Mouse (Mus musculus) adrenal gland, adult 18-20 months (tissue): Measurements from ENCODE around the gene Adgrg2. TPM values are rescaled to one million over a fixed set of nuclear protein-coding genes. Genes with fewer than 3 reads are reported as not detected.

Experiments
- DNase-seq, 2 experiments: peaks; one replicate each; pipeline ENCODE4 v3.0.0; 2021 to 2022; ENCODE audit warnings: low spot score in 2 of 2
- total RNA-seq, 2 experiments: library from RNA; stranded (reverse); gene quantifications; 1 replicate in 1 of 2; 2 replicates in 1 of 2; pipeline ENCODE4 v1.2.3; 2021

The Adgrg2 gene
- total RNA-seq, 2 experiments from 2014 or later = 5.3 to 5.6 TPM

GRCm38 (mm10) chrX:160501095-160501494, 110.6 kb downstream of the Adgrg2 start:
- DNase-seq = no peak

DNA sequence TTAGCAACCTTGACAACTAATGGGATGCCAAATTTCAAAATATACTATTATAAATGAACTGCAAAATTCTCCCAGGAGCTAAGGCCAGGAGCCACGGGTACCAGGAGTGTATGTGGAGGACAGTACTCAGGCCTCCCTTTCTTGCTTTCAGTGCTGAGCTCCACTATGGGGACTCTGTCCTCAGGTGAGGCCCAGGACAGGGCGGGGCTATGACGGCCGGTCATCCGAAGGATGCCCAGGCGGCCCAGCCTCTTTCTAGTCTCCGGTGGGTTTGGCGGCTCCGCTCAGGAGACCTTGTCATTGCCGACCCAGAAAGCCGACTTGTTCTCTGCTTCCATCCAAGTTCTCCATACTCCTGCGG, 111.2 kb downstream of the Adgrg2 start:
- DNase-seq = no peak

DNA sequence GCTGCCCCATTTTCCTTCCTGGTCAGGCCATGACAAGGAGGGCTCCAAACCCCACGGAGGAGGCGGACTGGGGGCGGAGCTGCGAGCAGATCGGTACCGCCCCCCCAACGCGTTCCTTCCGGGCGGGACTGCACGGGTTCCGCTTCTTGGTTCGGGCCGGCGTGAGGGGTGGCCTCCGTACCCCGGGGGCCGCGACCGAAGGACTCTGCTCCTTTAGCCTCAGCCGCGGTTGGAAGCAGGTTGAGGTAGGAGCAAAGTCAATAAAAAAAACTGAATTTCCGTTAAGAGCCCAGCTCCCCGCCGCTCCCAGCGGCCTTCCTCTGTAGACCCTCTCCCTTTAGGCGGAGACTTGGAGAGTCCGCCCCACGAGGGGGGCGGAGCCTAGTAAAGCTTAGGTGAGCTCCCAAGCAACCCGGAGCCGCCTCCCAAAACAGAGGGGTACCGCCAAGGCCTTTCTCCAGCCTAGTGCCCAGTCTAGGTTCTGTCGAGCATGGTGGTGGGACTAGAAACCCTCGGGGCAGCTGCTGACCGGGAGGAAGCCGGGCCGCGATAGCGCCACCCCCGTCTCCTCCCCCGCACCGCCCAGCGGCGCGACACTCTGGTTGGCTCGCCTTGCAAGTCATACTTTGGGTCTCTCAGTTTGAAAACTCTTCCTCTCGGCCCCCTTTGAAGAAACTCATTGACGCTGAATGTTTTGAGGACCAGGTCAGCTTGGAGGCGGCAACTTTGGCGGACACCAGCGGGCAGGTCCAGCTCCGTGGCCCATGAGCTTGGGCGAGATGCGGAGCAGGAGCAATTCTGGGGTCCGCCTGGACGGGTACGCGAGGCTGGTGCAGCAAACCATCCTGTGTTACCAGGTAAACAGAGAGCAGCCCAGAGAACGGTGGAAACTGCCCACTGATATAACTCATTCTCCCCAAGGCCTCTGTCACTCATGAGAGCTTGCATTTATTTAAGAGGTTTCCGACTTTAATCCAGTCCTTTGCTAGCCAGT, 111.9 kb downstream of the Adgrg2 start, which contains the start of gene Phka2:
TSS of gene Phka2 (plus strand) at position 119 of the 994 bp plus-strand sequence.
- DNase-seq = peak; percentile 72 to 73

DNA sequence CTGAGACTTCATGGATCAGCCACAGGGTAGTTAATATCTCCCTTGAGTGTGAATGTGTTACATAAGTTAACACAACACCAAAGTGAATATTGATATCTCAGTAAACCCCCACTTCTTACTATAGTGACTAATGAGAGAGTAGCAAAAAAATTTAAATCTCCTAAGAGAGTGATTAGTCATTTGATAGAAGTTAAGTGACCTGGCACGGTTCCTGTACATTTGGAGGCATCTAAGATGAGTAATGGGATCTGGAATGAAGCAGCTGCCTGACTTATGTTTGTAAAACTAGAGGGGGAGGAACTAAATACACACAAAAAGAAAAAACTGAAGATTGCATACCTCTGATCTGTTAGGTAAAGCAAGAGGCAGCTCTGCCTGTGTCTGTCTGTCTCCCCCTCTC, 118.6 kb downstream of the Adgrg2 start:
- DNase-seq = no peak

DNA sequence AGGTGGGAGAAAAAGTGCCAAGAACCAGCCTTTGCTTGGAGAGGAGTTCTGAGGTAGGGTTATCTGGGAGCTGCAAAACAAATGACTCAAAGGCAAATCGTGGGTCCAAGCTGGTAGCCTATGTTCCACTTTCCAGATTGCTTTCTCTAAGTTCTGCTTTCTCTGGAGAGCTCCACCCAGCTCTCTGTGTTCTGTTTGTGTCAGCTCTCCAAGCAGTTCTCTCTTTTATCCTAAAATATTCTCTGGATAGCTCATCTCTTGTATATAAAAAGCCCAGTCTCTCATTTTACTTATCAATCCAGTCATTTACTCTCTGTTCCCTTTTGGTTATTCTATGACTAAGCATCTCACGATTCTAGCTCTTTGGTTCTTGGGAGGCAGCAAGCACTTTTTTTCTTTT, 119.7 kb downstream of the Adgrg2 start:
- DNase-seq = no peak

- no peak for DNase-seq
These were observed 125.5 kb downstream of the Adgrg2 start for GRCm38 (mm10) chrX:160516027-160516426.

GRCm38 (mm10) chrX:160542772-160543171, 152.3 kb downstream of the Adgrg2 start:
- DNase-seq = no peak

Other genes with a start within 250 kb of the Adgrg2 start
- gene Phka2, start 111.5 kb downstream of the Adgrg2 start, total RNA-seq = 10 to 100 TPM; 29.3 to 33.7 TPM